Mouse (Mus musculus) retina, adult 2 months (tissue): Measurements from ENCODE around the gene Papln.

ENCODE experiments used
- DNase-seq: peaks from one replicate; pipeline ENCODE4 v3.0.0-alpha.2; 2012; ENCODE audit warnings: low read depth, low spot score

Papln gene

GRCm38 (mm10) chr12:83763311-83764043, at the start of gene Papln:
Papln (plus strand) TSS chr12:83763634.
- DNase-seq: no peak

- peak; percentile 33 for DNase-seq
Observed at GRCm38 (mm10) chr12:83713749-83714148, 49.7 kb upstream of the Papln start.

GRCm38 (mm10) chr12:83716416-83717184, 46.8 kb upstream of the Papln start:
- no peak for DNase-seq

GRCm38 (mm10) chr12:83719431-83719830, 44.0 kb upstream of the Papln start:
- DNase-seq: no peak

- DNase-seq: no peak
Observed at GRCm38 (mm10) chr12:83721281-83721680, 42.2 kb upstream of the Papln start.

- no peak for DNase-seq
Observed at GRCm38 (mm10) chr12:83723037-83723436, 40.4 kb upstream of the Papln start.

GRCm38 (mm10) chr12:83726510-83727308, 36.7 kb upstream of the Papln start:
- no peak for DNase-seq

- DNase-seq: no peak
Observed at GRCm38 (mm10) chr12:83732225-83732624, 31.2 kb upstream of the Papln start.

- no peak for DNase-seq
Observed at GRCm38 (mm10) chr12:83734047-83734446, 29.4 kb upstream of the Papln start.

GRCm38 (mm10) chr12:83736236-83736635, 27.2 kb upstream of the Papln start:
- DNase-seq: no peak

- DNase-seq: no peak
Observed at GRCm38 (mm10) chr12:83738651-83739050, 24.8 kb upstream of the Papln start.

GRCm38 (mm10) chr12:83741722-83742121, 21.7 kb upstream of the Papln start:
- DNase-seq: no peak

GRCm38 (mm10) chr12:83742834-83743233, 20.6 kb upstream of the Papln start:
- no peak for DNase-seq

- no peak for DNase-seq
Observed at GRCm38 (mm10) chr12:83743712-83744111, 19.7 kb upstream of the Papln start.

- DNase-seq: no peak
Observed at GRCm38 (mm10) chr12:83749186-83749585, 14.2 kb upstream of the Papln start.

GRCm38 (mm10) chr12:83752495-83752894, 10.9 kb upstream of the Papln start:
- no peak for DNase-seq

GRCm38 (mm10) chr12:83758735-83759134, 4.7 kb upstream of the Papln start:
- DNase-seq: no peak

- DNase-seq: no peak
Observed at GRCm38 (mm10) chr12:83760201-83760600, 3.2 kb upstream of the Papln start.

GRCm38 (mm10) chr12:83762706-83763105, 728 bp upstream of the Papln start:
- DNase-seq: no peak

- no peak for DNase-seq
Observed at GRCm38 (mm10) chr12:83764044-83764365, 571 bp downstream of the Papln start.

GRCm38 (mm10) chr12:83764519-83764918, 1.1 kb downstream of the Papln start:
- no peak for DNase-seq

GRCm38 (mm10) chr12:83765965-83766603, 2.6 kb downstream of the Papln start:
- no peak for DNase-seq
